Mouse (Mus musculus) liver, adult (tissue): ENCODE data around the gene Tram2.
A peak's percentile ranks its signal among the peaks of the same experiment; 100 is the strongest.

Experiments
- GATA4 ChIP-seq: IDR thresholded peaks from 2 replicates; pipeline ENCODE4 v1.6.1; 2014; ENCODE audit warnings: mild to moderate bottlenecking, low read length; ENCODE audit not compliant: insufficient replicate concordance

Gene Tram2

GRCm38 (mm10) chr1:21079217-21079773 is at the start of gene Tram2:
Tram2 (minus strand) TSS chr1:21079229.
- peak; percentile 27; the same call in 1 of the 2 replicates for TF ChIP-seq GATA4

GRCm38 (mm10) chr1:21124713-21125336 is 45.8 kb upstream of the Tram2 start:
- no peak for TF ChIP-seq GATA4

GRCm38 (mm10) chr1:21103784-21104183 is 24.8 kb upstream of the Tram2 start:
- no peak for TF ChIP-seq GATA4

DNA sequence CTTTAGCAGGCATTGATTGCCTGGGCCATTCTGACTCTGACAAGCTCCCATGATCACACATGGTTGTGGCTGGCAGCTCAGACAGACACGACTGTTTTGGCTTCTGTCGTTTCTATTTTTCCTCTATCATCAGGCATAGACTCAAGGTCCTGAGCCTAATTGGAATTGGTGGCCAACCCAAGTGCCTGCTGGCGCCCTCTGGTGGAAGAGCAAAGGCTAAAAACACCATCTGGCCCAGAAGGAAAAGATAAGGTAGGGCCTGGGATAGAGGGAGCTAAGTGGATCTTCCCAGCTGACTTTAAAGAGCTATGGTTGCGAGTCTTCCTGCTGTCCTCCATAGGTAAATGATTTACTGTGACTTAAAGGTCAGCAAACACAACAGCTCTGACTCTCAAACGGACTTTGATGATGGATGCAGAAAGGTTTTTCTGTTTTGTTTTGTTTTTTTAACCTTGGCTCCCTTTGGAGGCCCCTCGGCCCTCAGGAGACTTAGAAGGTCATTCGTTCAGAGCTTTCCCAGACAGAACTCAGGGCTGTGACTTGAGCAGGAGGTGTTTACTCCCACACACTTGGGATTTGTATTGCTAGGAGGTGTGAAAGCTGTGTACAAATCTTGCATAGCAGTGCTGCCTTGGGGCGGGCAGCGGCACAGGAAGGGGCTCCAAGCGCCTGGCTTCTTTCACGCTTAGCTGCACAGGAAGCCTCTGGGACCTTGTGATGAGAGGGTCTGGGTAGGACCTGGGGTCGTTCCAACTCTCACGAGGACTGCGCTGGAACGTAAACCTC is 22.4 kb upstream of the Tram2 start:
- TF ChIP-seq GATA4, result peak; percentile 74; the same call in 1 of the 2 replicates

DNA sequence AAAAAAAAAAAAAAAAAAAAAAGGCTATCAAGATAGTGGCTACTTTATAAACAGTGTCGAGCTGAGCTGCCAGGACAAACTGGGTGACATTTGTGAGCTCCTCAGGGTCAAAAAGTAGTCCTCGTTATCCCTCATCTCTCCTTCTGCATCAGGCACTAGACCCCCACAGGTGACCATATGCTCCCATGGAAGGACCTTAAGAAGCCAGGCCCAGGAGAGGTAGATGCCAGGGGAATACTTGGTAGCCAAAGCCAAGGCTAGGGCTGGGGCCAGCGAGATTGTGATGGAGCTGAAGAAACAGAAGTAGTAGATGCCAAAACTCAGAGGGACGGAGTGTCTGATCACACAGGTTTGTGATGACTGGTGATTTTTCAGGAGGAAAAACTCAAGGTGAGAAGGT is 21.7 kb upstream of the Tram2 start:
- TF ChIP-seq GATA4, result no peak

DNA sequence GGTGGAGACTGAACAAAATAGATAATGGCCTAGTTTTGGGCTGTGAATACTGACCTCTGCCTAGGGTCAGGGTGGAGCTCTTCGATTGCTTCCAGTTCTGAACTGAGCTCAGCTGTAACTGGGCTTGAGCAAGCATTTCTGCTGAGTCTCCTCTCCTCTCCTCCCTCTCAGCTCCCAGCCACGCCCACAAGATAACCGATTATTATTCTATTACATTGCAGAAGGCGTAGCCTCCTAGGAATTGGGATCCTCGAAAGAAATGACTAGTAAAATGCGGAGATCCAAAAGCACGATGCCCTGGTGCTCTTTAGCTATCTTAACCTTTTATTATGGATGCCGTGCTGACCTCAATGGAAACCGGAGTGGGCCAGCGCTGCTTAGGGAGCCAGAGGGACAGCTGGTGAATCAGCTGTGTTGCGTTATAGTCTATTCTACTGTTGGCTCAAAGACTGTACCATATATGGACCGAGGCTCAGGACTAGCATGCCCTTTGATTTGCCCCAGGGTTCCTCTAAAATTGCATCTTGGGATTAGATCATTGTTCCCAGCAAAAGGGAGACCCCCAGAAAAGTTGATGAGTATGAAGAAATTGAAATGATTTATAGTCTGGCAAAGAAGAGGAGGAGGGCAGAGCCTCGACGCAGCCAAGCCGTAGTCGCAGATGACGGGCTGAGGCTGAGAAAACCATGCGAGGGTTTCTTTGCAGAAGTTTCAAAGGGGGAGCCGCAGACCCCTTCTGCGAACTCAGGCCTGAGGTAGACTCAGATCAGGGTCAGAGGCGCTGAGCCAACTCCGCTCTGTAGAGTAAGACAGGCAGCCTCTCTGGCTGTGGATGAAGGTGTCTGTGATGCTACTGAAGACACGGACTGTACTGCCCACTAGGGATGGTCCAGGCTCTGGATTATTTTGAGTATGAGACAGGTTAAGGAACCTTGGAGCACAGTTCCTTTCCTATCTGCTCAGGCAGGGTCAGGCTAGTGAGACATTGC is 18.3 kb upstream of the Tram2 start:
- peak; percentile 42; the same call in 1 of the 2 replicates for TF ChIP-seq GATA4

DNA sequence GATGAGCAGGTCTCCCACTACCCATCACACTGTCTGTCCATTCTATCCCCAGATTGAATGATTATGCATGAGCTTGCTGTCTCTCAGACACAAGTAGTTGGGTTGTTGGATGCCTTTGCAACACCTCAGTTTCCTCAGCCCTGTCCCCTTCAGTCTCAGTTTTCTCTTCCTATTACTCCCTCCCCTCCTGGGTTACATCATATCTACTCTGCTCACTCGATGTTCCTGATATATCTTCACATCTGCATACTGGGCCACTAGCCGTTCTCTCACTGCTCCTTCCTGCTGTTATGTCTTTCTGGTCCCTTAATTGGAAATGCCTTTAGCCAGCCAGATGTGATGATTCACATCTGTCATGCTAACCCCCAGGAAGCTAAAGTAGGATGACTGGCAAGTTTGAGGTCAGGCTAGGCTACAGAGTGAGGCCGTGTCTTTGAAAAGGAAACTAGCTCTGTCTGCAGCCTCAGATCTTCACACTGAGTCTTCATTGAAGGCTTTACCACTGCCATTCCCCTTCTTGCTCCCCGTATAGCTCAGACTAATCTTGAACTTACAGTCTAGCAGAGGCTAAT is 15.7 kb upstream of the Tram2 start:
- no peak for TF ChIP-seq GATA4

- no peak for TF ChIP-seq GATA4
Measured at GRCm38 (mm10) chr1:21089661-21090117, 10.7 kb upstream of the Tram2 start.

- no peak for TF ChIP-seq GATA4
Measured at GRCm38 (mm10) chr1:21086291-21086690, 7.3 kb upstream of the Tram2 start.

- TF ChIP-seq GATA4, result no peak
Measured at GRCm38 (mm10) chr1:21084661-21085060, 5.6 kb upstream of the Tram2 start.

DNA sequence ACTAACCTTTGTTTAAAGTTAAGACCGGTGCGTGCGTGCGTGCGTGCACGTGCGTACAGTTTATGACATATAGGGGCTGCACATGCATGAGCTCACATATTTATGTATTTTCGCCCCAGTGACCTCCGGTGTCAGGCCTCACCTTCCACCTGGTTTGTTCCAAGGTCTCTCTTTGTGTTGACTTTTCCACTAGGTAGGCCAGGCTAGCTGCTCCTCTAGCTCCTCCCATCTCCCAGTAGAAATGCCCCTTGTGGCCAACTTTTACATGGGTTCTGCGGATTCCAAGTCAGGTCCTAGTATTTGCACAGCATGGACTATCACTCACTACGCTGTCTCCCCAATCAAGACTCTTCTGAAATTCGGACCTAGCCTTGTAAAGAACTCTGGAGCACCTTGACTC is 1.3 kb upstream of the Tram2 start:
- no peak for TF ChIP-seq GATA4

- peak; percentile 30; the same call in 1 of the 2 replicates for TF ChIP-seq GATA4
Measured at GRCm38 (mm10) chr1:21078481-21079214, 381 bp downstream of the Tram2 start.

- no peak for TF ChIP-seq GATA4
Measured at GRCm38 (mm10) chr1:21077619-21078018, 1.4 kb downstream of the Tram2 start.

DNA sequence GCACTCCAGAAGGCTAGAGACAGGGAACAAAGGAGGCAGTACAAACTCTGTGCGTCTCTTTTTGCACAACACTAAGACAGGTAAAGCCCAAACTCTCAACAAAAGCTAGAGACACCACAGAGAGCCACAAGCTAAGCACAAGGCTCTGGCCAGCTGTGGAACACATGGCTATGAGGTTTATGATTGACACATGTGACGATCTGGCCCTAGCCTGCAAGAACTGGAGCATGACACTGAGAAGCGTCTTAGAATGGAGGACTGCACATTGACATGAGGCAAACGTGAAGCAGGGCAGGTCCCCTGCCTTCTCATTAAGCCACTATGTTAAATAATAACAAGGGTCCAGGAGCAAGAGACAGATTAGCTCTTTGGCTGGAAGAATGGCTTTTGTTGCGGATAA is 1.8 kb downstream of the Tram2 start:
- no peak for TF ChIP-seq GATA4
